Mouse (Mus musculus): ENCODE data around the gene Diras2. TPM values are rescaled to one million over a fixed set of nuclear protein-coding genes. Genes with fewer than 3 reads are reported as not detected.

Diras2 gene
- polyA plus RNA-seq, 1 experiment from 2014 or later = 0.12 TPM

DNA sequence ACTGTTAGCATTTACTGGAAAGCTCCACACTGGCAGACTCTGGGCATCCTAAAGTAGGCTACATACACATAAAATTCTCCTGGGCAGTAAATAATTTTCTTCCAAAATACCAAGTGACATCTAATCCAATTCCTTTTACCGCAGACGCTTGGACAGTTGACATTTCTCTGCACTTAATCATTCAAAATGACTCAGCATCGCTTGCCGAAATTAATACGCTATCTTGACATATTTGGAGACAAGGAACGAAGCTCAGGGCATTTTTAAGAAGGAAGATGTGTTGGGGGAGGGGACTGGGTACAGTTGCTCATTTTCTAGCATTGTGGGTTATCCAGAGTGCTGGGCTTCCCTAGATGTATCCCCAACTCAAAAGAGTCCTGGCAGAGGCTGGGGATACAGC lies 15.2 kb upstream of the Diras2 start:
- 77% methylated on average over 6 of the region's 6 CpGs for WGBS
- H3K4me2 ChIP-seq = no peak overlapping the region
- H3K27ac ChIP-seq = no peak overlapping the region
- no peak overlapping the region for H3K9ac ChIP-seq
- peaks cover 5% of the 10 kb centered on the region; the same call in 1 of the 2 replicates for H3K4me1 ChIP-seq
- no peaks in the 10 kb centered on the region for H3K27me3 ChIP-seq
- ATAC-seq (ENCODE audit: insufficient number of reproducible peaks, low FRiP score, low TSS enrichment, low read depth) = no peak
- H3K36me3 ChIP-seq = no peaks in the 10 kb centered on the region
- H3K9me3 ChIP-seq = no peaks in the 10 kb centered on the region
- H3K4me3 ChIP-seq = no peak overlapping the region

DNA sequence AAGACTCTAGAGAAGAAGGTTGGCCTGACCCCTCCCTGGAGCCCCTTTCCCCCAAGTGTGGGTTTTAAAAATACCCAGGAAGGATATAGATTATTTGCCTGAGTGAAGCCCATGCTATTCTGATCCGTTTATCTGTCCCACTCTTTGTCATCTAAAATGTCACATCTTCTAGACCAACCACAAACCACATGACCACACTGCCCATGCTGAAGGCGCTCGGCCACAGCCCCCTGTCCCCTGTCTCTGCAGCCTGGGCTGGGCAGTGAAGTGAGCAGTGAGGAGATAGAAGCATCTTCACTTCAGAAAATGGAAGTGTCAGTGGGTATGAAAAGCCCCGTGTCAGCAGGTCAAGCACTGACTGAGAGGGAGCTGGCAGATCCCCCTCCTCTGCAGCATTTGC lies 11.6 kb upstream of the Diras2 start:
- Histone ChIP-seq H3K9ac (no peak overlapping the region), H3K4me2 (no peak overlapping the region), H3K27me3 (no peaks in the 10 kb centered on the region), H3K27ac (0 out of 2 replicates have a peak overlapping the region, but pooled peaks have one; percentile 0), H3K9me3 (no peaks in the 10 kb centered on the region), H3K36me3 (no peaks in the 10 kb centered on the region), H3K4me3 (no peak overlapping the region), H3K4me1 (peaks cover 5% of the 10 kb centered on the region; the same call in 1 of the 2 replicates)
- ATAC-seq (ENCODE audit: insufficient number of reproducible peaks, low FRiP score, low TSS enrichment, low read depth) = no peak
- 68% methylated on average over 4 of the region's 4 CpGs for WGBS

DNA sequence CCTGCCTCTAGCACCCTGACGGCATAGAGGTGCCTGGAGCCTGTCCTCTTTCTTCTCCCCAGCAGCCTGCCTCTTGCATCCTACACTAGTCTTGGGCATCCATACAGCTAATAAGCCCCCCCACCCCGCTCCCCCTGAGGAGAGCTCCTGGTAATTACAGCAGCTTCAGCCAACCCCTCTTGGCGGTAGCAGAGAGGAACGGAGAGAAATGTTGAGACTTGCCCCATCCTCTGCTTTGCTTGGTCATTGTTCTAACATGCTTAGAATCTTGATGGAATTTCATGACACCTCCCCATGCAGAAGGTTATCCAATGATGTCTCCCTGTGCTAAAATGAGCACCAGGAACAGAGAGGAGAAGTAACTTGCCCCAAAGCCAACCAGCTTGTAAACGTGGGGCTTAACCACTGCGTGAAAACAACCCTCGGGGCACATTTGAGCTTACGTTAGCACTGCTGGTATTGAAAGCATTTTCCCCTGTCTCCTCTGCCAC lies 11.0 kb upstream of the Diras2 start:
- Histone ChIP-seq H3K4me1 (peaks cover 5% of the 10 kb centered on the region; the same call in 1 of the 2 replicates), H3K27me3 (no peaks in the 10 kb centered on the region), H3K4me2 (no peak overlapping the region), H3K36me3 (no peaks in the 10 kb centered on the region), H3K9me3 (no peaks in the 10 kb centered on the region), H3K9ac (no peak overlapping the region), H3K27ac (peak overlapping the region; percentile 12; the same call in 1 of the 2 replicates), H3K4me3 (no peak overlapping the region)
- ATAC-seq (ENCODE audit: insufficient number of reproducible peaks, low FRiP score, low TSS enrichment, low read depth) = no peak
- 46% methylated on average over 8 of the region's 8 CpGs for WGBS

DNA sequence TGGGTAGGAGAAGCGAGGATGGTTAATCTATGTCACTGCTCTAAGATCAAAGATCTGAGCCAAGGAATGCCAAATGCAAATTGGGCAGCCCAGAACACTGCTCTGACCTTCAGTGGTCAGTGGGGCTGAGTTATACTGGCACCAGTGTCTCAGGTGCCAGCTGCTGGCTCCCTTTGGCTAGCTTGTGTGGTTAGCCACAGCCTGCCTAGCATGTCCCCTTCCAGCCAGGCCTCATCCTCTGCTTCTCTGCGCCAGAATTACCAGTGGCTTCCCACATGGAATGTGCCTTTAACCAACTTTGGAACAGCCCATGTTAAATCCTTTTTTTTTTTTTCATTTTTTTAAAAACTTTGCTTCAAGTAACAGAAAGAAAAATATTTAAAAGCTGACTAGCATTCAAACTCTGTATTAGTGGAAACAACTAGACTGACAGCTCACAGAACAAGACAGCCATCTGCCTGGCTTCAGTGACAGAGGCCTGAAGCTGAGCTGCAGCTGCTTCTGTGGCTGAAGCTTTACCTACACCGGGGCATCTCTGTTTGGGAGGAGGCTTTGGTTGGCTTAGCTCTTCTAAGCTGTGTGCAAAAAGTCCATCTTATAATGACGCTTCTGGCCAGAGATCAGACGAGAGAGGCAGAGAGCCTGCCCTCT lies 10.4 kb upstream of the Diras2 start:
- H3K4me3 ChIP-seq = no peak overlapping the region
- H3K4me1 ChIP-seq = peaks cover 5% of the 10 kb centered on the region; the same call in 1 of the 2 replicates
- no peak for ATAC-seq (ENCODE audit: insufficient number of reproducible peaks, low FRiP score, low TSS enrichment, low read depth)
- H3K9ac ChIP-seq = no peak overlapping the region
- WGBS = 52% methylated on average over 5 of the region's 5 CpGs
- no peaks in the 10 kb centered on the region for H3K9me3 ChIP-seq
- peak overlapping the region; percentile 12; the same call in 1 of the 2 replicates for H3K27ac ChIP-seq
- H3K4me2 ChIP-seq = no peak overlapping the region
- no peaks in the 10 kb centered on the region for H3K27me3 ChIP-seq
- no peaks in the 10 kb centered on the region for H3K36me3 ChIP-seq

DNA sequence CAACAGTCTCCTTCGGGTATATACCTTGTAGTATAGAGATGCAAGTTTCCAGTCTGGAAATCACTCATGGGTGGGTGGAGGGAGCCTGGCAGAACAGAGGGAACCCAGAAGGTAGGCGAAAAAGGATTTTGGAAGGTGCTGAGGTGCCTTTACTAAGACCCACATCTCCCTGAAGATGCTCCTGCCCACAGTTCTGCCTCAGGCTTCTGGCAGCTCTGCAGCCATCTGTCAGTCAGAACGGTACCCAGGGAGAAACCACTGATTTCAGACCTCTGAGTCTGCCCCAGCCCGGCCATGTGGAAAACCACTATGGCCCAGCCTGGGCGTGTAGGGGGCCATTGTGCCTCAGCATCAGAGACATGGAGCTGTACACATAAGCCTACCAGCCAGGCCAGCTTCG lies 8.4 kb upstream of the Diras2 start:
- H3K9me3 ChIP-seq = no peaks in the 10 kb centered on the region
- H3K4me2 ChIP-seq = no peak overlapping the region
- WGBS = 76% methylated on average over 6 of the region's 6 CpGs
- no peak overlapping the region for H3K9ac ChIP-seq
- no peak overlapping the region for H3K27ac ChIP-seq
- H3K36me3 ChIP-seq = no peaks in the 10 kb centered on the region
- no peaks in the 10 kb centered on the region for H3K27me3 ChIP-seq
- ATAC-seq (ENCODE audit: insufficient number of reproducible peaks, low FRiP score, low TSS enrichment, low read depth) = no peak
- peaks cover 5% of the 10 kb centered on the region; the same call in 1 of the 2 replicates for H3K4me1 ChIP-seq
- H3K4me3 ChIP-seq = no peak overlapping the region

DNA sequence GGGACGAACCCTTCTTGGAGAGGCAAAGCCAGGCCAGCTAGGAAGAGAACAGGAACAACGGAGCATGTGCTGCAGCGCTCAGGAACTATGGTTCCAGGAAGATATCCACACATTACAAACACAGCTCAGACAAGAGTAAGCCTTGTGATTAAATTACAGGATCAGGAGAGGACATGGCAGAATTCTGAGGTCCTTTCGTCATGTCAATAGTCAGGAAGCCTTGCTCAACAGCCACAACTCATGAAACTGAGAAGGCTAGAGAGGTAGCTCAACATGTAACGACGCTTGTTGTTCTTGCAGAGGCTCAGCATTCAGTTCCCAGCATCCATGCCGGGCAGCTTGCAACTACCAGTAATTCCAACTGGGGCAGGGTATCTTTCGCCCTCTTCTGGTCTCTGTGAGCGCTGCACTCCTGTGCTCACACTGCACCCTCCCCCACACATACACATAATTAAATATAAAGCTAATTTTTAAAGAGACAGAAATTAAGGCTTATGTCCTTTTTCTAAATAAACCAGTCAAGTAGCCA lies 7.6 kb upstream of the Diras2 start:
- 0 out of 2 replicates have a peak, but pooled peaks cover 5% of the 10 kb centered on the region for H3K27me3 ChIP-seq
- no peaks in the 10 kb centered on the region for H3K9me3 ChIP-seq
- no peak overlapping the region for H3K27ac ChIP-seq
- ATAC-seq (ENCODE audit: insufficient number of reproducible peaks, low FRiP score, low TSS enrichment, low read depth) = no peak
- H3K36me3 ChIP-seq = no peaks in the 10 kb centered on the region
- H3K9ac ChIP-seq = no peak overlapping the region
- H3K4me2 ChIP-seq = no peak overlapping the region
- 88% methylated on average over 9 of the region's 9 CpGs for WGBS
- peaks cover 5% of the 10 kb centered on the region; the same call in 1 of the 2 replicates for H3K4me1 ChIP-seq
- H3K4me3 ChIP-seq = no peak overlapping the region

DNA sequence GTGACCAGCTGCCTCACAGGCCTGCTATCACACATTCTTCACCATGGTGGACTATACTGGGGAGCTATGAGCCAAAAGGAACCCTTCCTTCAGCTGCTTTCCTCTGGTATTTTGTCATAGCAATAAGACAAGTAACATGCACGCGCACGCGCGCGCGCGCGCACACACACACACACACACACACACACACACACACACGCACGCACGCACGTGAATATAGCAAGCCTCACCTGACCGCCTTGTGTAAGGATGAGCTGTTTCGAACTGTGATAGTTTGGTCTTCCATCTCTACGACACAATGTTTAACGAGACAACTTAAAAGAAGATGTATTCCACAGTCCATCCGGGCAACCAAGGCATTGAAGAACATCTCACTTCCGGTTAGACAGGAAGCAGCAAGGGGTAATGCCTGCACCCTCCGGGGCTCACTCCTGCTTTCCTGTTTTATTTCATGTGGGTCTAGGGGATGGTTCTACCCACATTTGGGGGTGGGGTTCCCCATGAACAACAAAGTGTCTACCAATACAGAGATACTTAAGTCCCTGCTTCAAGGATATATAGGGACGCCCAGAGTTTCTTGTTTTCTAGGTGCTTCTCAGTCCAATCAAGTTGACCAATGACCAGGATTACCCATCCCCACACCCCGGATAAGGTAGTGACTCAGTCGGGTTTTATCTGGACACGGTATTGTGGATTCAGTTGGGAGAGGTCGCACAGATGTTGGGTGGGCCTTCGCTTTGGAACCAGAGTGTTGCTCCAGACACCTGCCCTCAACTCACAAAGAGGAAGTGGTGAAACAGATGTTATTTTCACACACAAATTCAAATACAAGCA lies 6.9 kb upstream of the Diras2 start:
- 94% methylated on average over 26 of the region's 26 CpGs for WGBS
- no peak overlapping the region for H3K4me3 ChIP-seq
- H3K27me3 ChIP-seq = 0 out of 2 replicates have a peak, but pooled peaks cover 6% of the 10 kb centered on the region
- no peak for ATAC-seq (ENCODE audit: insufficient number of reproducible peaks, low FRiP score, low TSS enrichment, low read depth)
- H3K9me3 ChIP-seq = no peaks in the 10 kb centered on the region
- H3K27ac ChIP-seq = no peak overlapping the region
- no peak overlapping the region for H3K9ac ChIP-seq
- peaks cover 5% of the 10 kb centered on the region; the same call in 1 of the 2 replicates for H3K4me1 ChIP-seq
- H3K4me2 ChIP-seq = no peak overlapping the region
- no peaks in the 10 kb centered on the region for H3K36me3 ChIP-seq

DNA sequence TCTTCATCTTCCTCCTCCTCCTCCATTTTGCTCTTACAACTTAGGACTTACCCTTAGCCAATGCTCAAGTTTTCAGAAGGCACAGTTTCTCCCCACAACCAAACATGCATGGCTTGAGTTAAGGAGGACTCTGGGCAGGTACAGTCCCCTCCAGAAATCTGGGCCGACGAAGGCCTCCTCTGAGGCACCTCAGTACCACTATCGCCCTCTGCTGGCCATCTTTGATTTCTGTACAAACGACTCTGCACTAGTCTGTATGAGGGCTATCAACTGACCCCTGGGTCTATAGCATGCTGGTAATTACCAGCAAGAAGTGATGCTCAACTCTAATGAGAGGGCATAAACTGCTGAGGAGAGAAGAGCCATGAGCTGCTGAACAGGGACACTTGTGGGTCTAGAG lies 4.5 kb upstream of the Diras2 start:
- no peak overlapping the region for H3K27ac ChIP-seq
- no peak overlapping the region for H3K4me2 ChIP-seq
- H3K4me1 ChIP-seq = peaks cover 1% of the 10 kb centered on the region
- 5% methylated on average over 4 of the region's 4 CpGs for WGBS
- no peak for ATAC-seq (ENCODE audit: insufficient number of reproducible peaks, low FRiP score, low TSS enrichment, low read depth)
- H3K9ac ChIP-seq = no peak overlapping the region
- no peaks in the 10 kb centered on the region for H3K9me3 ChIP-seq
- H3K36me3 ChIP-seq = no peaks in the 10 kb centered on the region
- no peak overlapping the region for H3K4me3 ChIP-seq
- peaks cover 6% of the 10 kb centered on the region; the same call in 1 of the 2 replicates for H3K27me3 ChIP-seq

DNA sequence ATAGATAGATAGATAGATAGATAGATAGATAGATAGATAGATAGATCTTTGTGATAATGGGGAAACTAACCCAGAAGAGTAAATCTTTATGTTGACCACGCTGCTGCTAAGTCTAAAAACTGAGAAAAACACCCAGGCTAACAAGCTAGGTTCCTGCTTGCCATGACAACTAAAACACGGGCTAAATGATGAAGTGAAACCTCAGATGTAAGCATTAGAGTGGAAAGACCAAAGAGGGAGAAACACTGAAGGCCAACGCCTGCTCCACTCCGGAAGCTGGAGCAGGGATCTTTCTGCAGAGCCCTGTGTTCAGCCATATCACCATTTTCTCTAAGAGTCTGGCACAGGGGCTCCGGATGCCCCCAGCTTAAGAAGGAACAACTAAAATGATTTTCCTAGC lies 2.6 kb upstream of the Diras2 start:
- no peak for ATAC-seq (ENCODE audit: insufficient number of reproducible peaks, low FRiP score, low TSS enrichment, low read depth)
- Histone ChIP-seq H3K27ac (no peak overlapping the region), H3K4me3 (no peak overlapping the region), H3K9ac (no peak overlapping the region), H3K4me2 (no peak overlapping the region), H3K9me3 (no peaks in the 10 kb centered on the region), H3K36me3 (no peaks in the 10 kb centered on the region), H3K27me3 (peaks cover 19% of the 10 kb centered on the region), H3K4me1 (peaks cover 8% of the 10 kb centered on the region)
- WGBS = 77% methylated on average over 5 of the region's 5 CpGs

DNA sequence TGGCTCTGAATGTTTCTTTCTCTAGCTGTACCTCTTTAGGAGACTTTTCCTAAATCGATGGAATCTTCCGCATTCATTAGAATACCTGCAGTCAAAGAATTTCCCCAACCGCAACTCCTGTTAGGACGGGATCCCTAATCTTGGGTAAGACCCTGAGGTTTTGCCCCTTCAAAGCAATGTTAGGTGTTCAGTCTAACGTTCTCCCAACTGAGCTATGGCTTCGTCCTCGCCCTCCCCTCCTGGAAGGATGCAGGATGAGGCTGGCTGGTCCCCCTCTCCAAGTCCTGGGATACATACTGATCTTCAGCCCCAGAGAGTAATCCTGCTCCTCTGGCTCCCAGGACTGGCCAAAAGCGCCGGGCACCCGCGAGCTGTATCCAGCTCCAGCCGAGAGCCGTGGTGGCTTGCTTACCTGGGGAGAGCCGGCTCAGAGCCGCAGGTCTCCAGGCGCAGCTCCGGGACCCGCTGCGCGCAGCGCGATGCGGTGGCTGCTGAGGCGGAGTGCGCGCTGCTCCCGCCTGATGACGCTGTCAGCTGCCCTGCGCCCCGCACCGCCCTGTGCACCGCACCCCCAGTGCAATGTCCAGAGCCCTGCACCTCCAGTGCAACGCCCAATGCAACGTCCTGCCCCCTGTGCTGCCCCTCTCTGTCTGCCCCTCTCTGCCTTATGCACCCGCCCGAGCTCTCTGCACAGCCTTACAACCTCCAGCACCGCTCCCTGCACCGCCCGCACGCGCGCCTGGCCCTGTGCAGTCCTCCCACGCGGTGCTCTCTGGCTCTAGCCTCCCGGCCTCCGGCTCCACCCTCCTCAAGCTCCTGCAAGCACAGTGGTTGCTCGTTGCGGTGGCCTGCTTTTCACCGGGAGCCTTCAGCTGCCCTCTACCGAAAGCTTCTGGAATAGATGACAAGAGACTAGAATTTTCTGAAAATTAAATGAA lies 802 bp downstream of the Diras2 start:
- Histone ChIP-seq H3K9me3 (no peaks in the 10 kb centered on the region), H3K4me2 (peak overlapping the region; percentile 96), H3K36me3 (no peaks in the 10 kb centered on the region), H3K27ac (no peak overlapping the region), H3K4me1 (peaks cover 8% of the 10 kb centered on the region), H3K9ac (peak overlapping the region; percentile 15; the same call in 1 of the 2 replicates), H3K27me3 (peaks cover 19% of the 10 kb centered on the region), H3K4me3 (peak overlapping the region; percentile 48)
- WGBS = 3% methylated on average over 50 of the region's 50 CpGs
- ATAC-seq (ENCODE audit: insufficient number of reproducible peaks, low FRiP score, low TSS enrichment, low read depth) = peak; percentile 88

Data from limb, embryonic 15.5 days (tissue).